Mouse (Mus musculus) MEL (cell line): Measurements from ENCODE around the gene Trim50.

Experiments used
- CTCF ChIP-seq, 3 experiments: IDR thresholded peaks in 2 of 3; conservative IDR thresholded peaks in 1 of 3; 2 replicates each; pipeline ENCODE4 v1.5.1; 2011 to 2012; ENCODE audit warnings: low read length in 3 of 3, low read depth in 2 of 3, mild to moderate bottlenecking in 2 of 3, improper control_type of control experiment in 1 of 3, inconsistent platforms in 1 of 3, mixed read lengths in 1 of 3, moderate library complexity in 1 of 3; ENCODE audit not compliant: control insufficient read depth in 1 of 3, insufficient read depth in 1 of 3, poor library complexity in 1 of 3, severe bottlenecking in 1 of 3
- ETS1 ChIP-seq: IDR thresholded peaks from 2 replicates; pipeline ENCODE4 v1.6.1; 2012; ENCODE audit warnings: low read depth, mild to moderate bottlenecking, inconsistent platforms, low read length, improper control_type of control experiment, moderate library complexity
- GATA1 ChIP-seq: IDR thresholded peaks from 2 replicates; pipeline ENCODE4 v1.6.1; 2011; ENCODE audit warnings: low read depth, low read length, improper control_type of control experiment
- POLR2A ChIP-seq, 2 experiments: IDR thresholded peaks; 2 replicates each; pipeline ENCODE4 v1.6.1; 2011 to 2012; ENCODE audit warnings: low read length in 2 of 2, mild to moderate bottlenecking in 2 of 2, control low read depth in 1 of 2, improper control_type of control experiment in 1 of 2, low read depth in 1 of 2, moderate library complexity in 1 of 2; ENCODE audit not compliant: control insufficient read depth in 1 of 2, insufficient read depth in 1 of 2, poor library complexity in 1 of 2
- TBP ChIP-seq: IDR thresholded peaks from 2 replicates; pipeline ENCODE4 v1.8.0; 2011; ENCODE audit warnings: low read depth, low read length, improper control_type of control experiment
- TCF12 ChIP-seq: IDR thresholded peaks from 2 replicates; pipeline ENCODE4 v1.6.1; 2014; ENCODE audit warnings: low read depth, mild to moderate bottlenecking, inconsistent platforms, low read length, improper control_type of control experiment, moderate library complexity
- USF2 ChIP-seq, 2 experiments: IDR thresholded peaks; 2 replicates each; pipeline ENCODE4 v1.6.1; 2011 to 2012; ENCODE audit warnings: improper control_type of control experiment in 2 of 2, low read length in 2 of 2, borderline replicate concordance in 1 of 2, inconsistent platforms in 1 of 2, low read depth in 1 of 2, mild to moderate bottlenecking in 1 of 2; ENCODE audit not compliant: insufficient read depth in 1 of 2

DNA sequence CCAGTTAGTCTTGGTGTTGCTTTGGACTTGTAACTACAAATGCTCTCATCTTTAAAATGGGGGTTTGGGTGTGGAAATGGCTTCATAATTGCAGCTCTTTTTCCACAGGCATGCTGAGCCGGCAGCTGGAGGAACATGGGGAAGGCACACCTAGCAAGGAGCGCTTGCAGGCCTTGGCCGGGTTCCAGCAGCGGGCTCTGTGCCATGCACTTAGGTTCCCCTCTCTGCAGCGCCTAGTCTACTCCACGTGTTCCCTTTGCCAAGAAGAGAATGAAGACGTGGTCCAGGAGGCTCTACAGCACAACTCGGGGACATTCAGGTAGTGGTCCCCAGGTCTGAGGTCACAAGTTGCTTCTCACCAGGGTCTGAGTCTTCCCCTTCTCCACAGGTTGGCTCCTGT is 22.1 kb downstream of the Trim50 start:
- no peak for TF ChIP-seq POLR2A (IDR thresholded peaks at IDR 0.05; ENCODE audit: control insufficient read depth in 1 of 2, insufficient read depth in 1 of 2, low read depth in 1 of 2, low read length in 2 of 2, poor library complexity in 1 of 2)
- no peak for TF ChIP-seq TCF12
- TF ChIP-seq TBP, result no peak
- no peak for TF ChIP-seq USF2 (IDR thresholded peaks at IDR 0.05; ENCODE audit: borderline replicate concordance in 1 of 2, insufficient read depth in 1 of 2, low read depth in 1 of 2, low read length in 2 of 2)
- TF ChIP-seq CTCF (IDR thresholded peaks at IDR 0.05 in 2 of 3, conservative IDR thresholded peaks at IDR 0.05 in 1 of 3; ENCODE audit: control insufficient read depth in 1 of 3, insufficient read depth in 1 of 3, low read depth in 2 of 3, low read length in 3 of 3, poor library complexity in 1 of 3, severe bottlenecking in 1 of 3), result no peak
- TF ChIP-seq GATA1, result no peak
- TF ChIP-seq ETS1, result no peak
